Mouse (Mus musculus): Measurements from ENCODE around the gene Tmem115.

The Tmem115 gene

DNA sequence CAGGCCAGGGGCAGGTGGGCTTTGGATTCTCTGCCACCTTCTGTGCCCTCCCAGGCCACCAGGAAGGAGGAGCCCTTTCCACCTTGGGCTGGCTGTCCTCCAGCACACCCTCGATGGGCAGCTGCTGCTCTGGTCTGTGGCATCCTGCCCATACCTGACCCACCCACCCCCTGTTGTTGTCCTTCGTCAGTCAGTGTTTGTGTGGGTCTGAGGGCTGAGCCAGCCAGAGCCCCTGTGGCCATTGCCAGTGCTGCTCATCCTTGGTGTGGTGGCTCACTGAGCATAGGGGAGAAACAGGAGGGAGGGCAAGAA, 11.4 kb upstream of the Tmem115 start:
- DNase-seq, result no peak

DNA sequence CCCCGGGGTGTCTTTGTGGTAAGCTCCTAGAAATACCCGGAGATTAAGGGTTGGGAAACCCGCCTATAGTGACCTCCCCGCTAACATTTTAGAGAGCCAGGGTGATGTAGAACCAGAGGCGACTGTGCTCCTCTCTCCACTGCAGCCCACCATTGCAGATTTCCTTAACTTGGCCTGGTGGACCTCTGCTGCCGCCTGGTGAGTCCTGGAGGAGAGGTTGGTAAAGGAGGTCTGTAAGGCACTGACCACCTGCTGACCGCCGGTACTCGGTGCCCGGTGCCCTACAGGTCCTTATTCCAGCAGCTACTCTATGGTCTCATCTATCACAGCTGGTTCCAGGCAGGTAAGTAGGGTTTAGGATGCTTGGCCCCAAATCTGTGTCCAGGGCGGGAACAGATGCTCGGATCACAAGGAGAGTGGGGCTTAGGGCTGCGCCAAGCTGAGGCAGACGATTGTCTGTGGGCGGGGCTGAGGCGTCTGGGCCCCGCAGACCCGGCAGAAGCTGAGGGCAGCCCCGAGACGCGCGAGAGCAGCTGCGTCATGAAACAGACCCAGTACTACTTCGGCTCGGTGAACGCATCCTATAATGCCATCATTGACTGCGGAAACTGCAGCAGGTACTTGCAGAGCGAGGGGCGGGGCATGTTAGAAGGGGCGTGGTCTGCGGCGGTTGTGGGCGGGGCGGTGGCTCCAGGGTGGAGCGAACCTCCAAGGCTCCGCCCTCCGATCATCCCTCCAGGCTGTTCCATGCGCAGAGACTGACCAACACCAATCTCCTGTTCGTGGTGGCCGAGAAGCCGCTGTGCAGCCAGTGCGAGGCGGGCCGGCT, 7.3 kb upstream of the Tmem115 start:
- DNase-seq, result peak; percentile 90

DNA sequence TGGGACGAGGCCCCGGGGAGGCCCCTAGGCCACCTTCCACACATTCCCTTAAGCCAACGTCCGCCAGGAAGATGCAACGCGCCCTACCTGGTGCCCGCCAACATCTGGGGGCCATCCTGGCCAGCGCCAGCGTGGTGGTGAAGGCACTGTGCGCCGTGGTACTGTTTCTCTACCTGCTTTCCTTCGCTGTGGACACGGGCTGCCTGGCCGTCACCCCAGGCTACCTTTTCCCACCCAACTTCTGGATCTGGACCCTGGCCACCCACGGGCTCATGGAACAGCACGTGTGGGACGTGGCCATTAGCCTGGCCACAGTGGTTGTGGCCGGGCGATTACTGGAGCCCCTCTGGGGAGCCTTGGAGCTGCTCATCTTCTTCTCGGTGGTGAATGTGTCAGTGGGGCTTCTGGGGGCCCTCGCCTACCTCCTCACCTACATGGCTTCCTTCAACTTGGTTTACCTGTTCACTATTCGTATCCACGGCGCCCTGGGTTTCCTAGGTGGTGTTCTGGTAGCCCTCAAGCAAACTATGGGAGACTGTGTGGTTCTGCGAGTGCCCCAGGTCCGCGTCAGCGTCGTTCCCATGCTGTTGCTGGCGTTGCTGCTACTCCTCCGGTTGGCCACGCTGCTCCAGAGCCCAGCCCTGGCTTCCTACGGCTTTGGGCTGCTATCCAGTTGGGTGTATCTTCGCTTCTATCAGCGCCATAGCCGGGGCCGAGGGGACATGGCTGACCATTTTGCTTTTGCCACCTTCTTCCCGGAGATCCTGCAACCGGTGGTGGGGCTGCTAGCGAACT, 860 bp downstream of the Tmem115 start:
- peak; percentile 35 for DNase-seq

DNA sequence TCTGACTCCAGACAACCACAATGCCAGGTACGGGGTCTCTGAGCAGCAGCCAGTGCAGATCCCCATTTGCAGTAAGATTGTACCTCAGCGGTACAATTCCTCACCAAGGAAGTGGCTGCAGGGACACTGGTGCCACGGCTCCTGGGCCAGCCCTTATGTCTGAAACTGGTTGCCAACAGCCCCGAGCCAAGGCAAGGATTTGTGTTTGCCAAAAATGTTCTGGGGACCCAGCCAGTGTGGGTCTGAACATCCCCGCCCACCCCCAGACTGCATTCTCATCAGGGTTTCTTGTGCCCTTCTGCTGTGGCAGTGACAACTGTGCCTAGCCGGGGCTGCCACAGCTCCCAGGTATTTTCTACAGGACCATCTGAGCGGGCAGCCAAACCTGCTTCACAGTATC, 4.5 kb downstream of the Tmem115 start:
- no peak for DNase-seq

DNA sequence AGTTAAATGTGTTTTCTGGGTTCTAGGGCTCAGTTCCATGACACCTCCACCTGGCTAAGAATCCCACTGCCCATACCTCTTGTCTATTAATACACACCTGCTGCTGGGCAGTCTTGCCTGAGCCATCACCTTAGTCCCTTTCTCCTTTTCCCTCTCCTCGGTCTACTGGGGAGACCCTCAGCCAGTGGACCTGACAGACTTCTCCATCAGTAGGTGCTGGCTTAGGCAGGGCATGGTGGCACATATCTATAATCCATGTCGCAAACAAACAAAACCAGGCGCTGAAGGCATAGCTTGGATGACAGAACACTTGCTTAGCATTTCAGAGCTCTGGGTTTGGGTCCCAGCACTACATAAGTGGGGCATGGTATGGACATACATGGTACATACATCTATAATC, 5.0 kb downstream of the Tmem115 start:
- DNase-seq, result no peak

DNA sequence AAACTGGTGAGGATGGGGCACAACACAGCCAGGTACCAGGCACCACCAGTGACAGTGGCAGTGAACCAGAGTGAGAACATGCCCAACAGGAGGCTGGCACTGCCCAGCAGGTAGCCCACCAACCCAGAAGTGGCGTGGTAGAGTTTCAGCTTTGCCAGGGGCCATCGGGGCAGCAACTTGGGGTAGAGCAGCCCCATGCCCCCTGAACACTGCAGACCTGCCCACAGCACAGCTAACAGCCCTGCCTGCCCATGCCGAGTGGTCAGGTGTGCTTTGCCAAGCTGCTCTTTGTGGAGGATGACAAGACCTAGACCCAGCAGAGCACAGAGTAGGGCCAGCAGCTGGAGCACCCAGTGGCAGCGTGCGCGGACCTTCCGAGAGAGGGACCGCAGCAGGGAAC, 6.2 kb downstream of the Tmem115 start:
- DNase-seq, result no peak

DNA sequence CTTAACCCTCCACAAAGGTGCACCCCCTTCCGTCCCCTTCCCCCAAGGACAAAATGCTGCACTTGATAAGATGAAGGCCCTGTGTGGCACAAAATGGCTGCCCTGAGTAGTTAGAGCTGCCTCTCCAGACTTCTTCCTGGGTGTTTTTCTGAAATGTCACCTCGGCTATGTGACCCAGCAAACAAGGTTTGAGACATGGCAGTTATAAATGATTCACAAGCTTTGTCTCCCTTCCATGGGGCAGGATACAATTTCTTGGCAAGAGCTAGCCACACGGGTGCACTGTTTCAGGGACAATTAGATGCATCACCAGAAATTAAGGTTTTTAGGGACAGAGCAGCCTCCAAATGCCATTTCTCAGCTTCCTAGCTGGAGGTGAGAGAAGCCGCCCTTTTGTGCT, 6.7 kb downstream of the Tmem115 start:
- DNase-seq, result no peak

DNA sequence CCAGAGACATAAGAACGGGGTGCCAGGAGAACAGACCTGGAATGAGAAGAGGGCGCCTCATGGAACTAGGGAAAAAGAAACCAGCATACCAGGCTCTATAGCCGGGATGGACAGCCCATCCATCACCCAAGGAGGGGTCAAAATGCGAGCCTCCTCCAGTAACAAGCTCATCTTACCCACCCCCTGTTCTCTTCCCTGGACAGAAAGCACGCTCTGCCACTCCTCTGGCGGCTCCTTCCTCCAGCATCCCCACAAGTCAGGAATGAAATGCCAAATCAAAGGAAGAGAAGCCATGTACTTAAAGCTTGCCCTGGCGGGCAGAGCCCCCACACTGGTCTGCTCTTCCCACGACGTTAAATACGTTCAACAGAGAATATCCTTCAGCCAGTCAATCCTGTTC, 7.3 kb downstream of the Tmem115 start:
- DNase-seq, result no peak

DNA sequence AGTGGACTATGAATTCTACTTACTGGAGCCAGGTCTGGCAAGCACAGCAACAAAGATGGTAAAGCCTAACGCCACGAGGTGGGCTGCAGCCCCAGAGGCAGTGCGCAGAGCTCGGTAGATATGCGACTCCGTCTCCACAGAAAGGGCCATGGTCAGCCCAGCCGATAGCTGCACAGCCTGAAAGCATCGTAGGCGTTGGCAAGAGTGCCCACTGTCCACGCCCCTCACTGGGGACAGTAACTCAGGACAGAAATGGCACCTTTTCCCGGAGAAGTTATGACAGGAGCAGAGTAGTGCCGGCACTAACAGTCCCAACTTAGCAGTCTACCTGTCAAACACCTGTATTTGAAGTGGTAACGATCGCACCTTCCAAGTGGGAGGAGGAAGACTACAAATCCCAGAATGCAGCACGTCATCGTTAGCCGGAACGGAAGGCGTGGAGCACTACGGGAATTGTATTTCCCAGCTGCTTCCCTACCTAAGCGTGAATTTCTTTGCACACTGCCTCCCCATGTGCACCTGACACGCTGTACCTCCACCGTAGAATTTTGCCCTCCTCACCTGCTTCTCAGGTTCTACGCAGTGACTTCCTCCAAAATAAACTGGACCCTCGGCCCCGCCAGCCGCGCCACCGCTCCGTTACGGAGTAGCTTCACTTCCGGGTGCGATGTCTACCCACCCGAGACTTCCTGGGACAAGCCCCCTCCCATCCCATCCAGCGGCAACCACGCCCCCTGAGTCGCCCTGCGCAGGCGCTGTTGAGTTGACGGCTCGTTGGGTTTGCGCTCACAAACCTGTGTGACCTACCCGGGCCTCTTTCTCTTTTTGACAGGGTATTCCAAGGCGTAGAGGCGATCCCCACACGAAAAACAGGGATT, 8.0 kb downstream of the Tmem115 start, which contains the start of the genes Cyb561d2 and Nprl2:
Cyb561d2 (minus strand) TSS at position 720 of the 878 bp plus-strand sequence.
Nprl2 (plus strand) TSS at position 753 of the 878 bp plus-strand sequence.
- DNase-seq, result peak; percentile 98

DNA sequence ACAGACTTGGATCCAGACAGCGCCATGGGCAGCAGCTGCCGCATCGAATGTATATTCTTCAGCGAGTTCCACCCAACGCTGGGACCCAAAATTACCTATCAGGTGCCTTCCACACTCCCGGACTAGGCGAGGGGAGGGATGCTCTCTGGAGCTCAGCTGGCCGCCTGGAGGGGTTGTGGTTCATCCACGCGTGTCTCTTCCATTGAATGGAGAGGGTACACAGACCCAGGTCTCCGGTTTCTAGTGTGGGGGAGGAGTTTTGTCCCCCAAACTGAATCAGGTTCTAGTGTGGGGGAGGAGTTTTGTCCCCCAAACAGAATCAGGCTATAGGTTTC, 8.6 kb downstream of the Tmem115 start:
- no peak for DNase-seq

DNA sequence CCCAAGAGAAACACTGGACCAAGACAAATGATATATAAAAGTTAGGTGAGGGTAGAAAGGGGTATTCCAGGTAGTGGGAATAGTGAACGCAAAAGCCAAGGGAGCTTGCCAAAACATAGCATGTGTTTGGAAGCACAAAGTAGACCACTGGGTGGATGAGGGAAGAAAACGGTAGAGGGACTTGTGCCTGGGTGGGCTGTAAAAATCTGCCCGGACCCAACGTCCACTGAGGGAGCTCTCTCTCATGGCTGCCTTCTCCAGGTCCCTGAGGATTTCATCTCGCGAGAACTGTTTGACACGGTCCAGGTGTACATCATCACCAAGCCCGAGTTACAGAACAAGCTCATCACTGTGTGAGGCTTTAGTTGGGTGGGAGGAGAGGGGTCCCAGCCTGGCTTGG, 9.0 kb downstream of the Tmem115 start:
- DNase-seq, result no peak

DNA sequence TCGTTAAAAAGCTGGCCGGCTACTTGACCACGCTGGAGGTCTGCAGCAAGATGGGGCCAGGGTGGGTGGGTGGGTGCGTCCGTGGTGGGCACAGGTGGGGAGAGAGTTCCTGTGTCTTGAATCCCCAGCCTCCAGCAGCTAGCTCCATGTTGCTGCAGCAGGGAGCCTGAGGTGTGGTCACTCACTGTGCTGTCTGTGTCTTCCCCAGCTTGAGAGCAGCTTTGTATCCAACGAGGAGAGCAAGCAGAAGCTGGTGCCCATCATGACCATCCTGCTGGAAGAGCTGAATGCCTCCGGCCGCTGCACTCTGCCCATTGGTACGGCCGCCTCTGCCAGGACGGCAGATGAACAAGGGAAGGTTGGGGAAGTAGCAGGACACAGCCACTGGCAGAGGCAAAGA, 9.6 kb downstream of the Tmem115 start:
- no peak for DNase-seq

DNA sequence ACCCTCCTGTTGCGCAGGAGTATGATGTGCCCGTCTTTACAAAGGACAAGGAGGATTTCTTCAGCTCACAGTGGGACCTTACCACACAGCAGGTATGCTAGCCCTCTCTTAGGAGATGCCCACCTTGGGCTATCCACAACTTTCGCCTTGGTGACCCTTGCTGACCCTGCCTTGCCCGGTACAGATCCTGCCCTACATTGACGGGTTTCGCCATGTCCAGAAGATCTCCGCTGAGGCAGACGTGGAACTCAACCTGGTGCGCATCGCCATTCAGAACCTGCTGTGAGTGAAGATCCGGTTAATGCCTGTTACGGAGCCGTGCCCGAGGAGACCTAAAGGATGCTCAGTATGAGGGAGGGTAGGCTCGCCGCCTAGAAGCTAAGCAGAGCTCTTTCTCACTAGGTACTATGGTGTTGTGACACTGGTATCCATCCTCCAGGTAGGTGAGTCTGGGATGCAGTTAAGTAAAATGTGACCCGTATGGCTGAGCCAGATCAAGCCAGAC, 10.5 kb downstream of the Tmem115 start:
- DNase-seq, result no peak

DNA sequence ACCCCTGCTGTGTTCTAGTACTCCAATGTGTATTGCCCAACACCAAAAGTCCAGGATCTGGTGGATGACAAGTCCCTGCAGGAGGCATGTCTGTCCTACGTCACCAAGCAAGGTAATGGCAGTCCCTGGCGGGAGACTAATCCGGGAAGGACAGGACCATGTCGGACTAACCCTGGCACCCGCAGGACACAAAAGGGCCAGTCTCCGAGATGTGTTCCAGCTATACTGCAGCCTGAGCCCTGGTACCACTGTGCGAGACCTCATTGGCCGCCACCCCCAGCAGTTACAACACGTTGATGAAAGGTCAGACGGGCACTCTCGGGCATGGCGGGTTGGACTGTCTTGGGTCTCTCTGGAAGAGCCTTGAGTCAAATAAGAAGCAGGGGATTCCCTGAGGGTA, 11.0 kb downstream of the Tmem115 start:
- DNase-seq, result no peak

DNA sequence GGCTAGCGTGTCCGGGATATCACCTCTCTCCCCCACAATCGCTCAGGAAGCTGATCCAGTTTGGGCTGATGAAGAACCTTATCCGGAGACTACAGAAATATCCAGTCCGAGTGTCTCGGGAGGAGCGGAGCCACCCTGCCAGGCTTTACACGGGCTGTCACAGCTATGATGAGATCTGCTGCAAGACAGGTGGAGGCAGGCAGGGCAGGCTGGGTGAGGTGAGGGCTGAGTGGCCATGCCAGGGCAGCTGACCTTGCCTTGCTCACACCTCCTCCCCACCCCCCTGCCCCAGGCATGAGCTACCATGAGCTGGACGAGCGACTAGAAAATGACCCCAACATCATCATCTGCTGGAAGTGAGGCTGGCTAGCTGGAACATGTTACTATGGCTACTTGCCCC, 11.5 kb downstream of the Tmem115 start:
- DNase-seq, result no peak

DNA sequence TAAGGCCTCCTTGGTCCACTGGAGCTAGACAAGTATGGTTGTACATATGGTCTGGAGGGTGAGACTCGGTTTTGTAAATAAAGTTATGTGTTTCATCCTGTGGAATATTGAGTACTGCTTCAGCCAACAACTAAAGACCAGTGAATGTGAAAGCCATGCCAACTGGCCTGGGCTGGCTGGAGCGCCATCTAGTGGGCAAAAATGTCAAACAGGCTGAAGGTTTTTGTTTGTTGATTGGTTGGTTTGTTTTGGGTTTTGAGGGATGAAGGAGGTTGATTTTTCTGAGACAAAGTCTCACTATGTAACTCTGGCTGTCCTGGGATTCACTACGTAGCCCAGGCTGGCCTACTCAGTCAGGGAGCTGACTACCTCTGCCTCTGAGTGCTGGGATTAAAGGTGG, 11.9 kb downstream of the Tmem115 start:
- peak; percentile 79 for DNase-seq

DNA sequence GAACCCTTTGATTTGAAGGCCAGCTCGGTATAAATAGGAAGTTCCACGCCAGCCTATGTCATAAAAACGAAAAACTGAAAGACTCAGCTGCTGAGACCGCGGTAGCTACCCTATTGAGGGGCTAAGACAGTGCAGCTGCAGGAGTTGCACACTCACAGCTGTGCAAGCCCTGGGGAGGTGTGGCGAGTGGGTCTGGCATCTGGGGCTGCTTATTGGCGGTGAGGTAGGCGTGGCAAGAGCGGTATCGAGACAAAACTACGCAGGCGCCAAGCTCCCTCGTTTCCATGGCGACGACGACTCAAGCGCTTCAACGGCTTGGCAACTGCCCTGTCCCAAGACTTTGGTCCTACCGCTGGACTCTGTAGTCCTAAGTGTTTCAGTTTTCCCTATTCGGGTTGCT, 13.3 kb downstream of the Tmem115 start, which contains the start of gene Zmynd10:
Zmynd10 (plus strand) TSS at position 273 of the 400 bp plus-strand sequence.
- peak; percentile 93 for DNase-seq

DNA sequence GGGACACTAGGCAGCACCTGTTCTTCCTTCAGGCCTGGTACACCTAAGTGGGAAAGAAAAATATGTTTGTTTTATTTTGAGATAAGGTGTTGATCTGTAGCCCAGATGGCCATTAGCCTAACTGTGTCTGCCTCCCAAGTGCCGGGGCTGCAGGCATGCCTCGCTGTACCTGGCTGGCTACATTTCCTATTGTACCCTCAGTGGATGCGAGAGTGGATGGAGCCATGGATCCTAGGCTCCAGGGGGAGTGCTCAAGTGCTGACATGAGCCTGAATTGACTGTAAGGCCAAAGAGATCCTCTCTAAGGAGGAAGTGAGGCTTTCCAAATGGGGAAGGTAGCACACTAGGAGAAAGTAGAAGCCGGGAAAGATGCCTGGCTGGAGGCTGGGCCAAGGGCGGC, 14.2 kb downstream of the Tmem115 start:
- no peak for DNase-seq

DNA sequence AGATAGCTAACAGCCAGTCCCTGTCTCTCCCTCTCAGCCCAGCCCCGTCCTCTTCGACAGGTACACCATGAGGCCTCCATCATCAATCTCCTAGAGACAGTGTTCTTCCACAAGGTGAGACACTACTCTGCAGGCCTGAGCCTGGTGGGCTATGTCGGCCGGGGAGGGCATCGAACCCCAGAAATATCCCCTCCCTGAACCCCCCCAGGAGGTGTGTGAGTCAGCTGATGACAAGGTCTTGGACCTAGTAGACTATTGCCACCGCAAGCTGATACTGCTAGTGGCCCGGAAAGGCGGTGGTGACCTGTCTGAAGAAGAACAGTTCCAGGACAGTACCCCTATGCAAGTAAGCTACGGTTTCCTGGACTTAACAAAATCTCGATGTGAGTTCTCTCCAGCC, 15.1 kb downstream of the Tmem115 start:
- no peak for DNase-seq

DNA sequence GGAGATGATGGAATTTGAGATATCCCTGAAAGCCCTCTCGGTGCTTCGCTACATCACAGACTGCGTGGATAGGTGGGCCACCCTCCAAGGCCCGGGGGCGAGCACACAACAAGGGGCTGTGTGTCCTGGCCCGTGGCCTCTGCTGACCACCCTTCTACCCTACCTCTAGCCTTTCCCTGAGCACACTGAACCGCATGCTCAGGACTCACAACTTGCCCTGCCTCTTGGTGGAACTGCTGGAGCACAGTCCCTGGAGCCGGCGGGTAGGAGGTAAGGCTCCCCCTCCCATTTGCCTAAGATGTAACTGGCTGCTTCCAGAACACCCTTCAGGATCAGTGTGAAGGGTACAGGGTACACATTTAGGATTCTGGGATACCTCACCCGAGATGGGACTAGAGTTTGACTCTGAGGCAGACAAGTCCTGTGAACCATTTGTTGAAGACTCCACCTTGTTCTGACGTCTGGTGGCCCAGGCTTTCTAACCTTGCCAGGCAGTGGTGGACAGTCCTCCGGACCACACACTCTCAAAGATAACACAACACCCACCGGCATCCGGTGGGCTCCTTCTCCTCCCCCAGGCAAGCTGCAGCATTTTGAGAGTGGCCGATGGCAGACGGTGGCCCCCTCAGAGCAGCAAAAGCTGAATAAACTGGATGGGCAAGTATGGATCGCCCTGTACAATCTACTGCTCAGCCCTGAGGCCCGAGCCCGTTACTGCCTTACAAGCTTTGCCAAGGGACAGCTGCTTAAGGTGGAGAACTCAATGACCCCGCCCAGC, 15.7 kb downstream of the Tmem115 start:
- DNase-seq, result no peak

DNA sequence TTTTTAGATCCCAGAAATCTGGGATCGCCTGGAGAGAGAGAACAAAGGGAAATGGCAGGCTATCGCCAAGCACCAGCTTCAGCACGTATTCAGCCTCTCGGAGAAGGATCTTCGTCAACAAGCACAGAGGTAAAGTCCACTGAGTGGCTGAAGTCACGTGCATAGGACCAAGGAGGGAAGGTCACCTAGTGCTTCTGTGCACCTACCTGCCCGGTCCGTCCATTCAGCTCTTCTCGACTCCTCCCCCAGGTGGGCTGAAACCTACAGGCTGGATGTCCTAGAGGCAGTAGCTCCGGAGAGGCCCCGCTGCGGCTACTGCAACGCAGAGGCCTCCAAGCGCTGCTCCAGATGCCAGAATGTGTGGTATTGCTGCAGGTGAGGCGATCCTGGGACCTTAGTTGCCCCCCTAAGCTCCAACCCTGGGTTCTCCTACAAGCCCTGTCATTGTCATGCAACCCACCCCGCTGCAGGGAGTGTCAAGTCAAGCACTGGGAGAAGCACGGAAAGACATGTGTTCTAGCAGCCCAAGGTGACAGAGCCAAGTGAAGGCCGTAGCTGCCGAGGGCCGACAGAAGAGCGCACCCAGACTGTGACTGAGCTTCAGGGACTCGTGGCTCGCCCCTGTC, 16.9 kb downstream of the Tmem115 start:
- DNase-seq, result no peak
